Mouse (Mus musculus) NIH3T3 (cell line): ENCODE results near the gene Dynlt1f.
"Not testable (repeated sequence)": the region's sequence is repeated elsewhere in the genome, so short reads cannot be mapped to it uniquely, and the experiment has no call there.

ENCODE experiments used
- DNase-seq: peaks from one replicate; pipeline ENCODE4 v3.0.0-alpha.2; 2012; ENCODE audit warnings: low read depth

Dynlt1f gene

GRCm38 (mm10) chr17:6655567-6656281 lies at the start of gene Dynlt1f:
Gene Dynlt1f (minus strand): TSS chr17:6655900.
- peak; percentile 48 for DNase-seq

- not testable (repeated sequence) for DNase-seq
Observed at GRCm38 (mm10) chr17:6703381-6704270, 47.9 kb upstream of the Dynlt1f start.

GRCm38 (mm10) chr17:6702625-6703221 lies 47.0 kb upstream of the Dynlt1f start:
- DNase-seq: not testable (repeated sequence)

GRCm38 (mm10) chr17:6700077-6700476 lies 44.4 kb upstream of the Dynlt1f start:
- DNase-seq: not testable (repeated sequence)

GRCm38 (mm10) chr17:6699502-6699901 lies 43.8 kb upstream of the Dynlt1f start:
- DNase-seq: not testable (repeated sequence)

- DNase-seq: peak; percentile 63
Observed at GRCm38 (mm10) chr17:6697224-6697775, 41.6 kb upstream of the Dynlt1f start.

- DNase-seq: not testable (repeated sequence)
Observed at GRCm38 (mm10) chr17:6696521-6696920, 40.8 kb upstream of the Dynlt1f start.

GRCm38 (mm10) chr17:6695712-6696111 lies 40.0 kb upstream of the Dynlt1f start:
- not testable (repeated sequence) for DNase-seq

- DNase-seq: peak; percentile 76
Observed at GRCm38 (mm10) chr17:6691596-6691995, 35.9 kb upstream of the Dynlt1f start.

GRCm38 (mm10) chr17:6689344-6689743 lies 33.6 kb upstream of the Dynlt1f start:
- DNase-seq: not testable (repeated sequence)

GRCm38 (mm10) chr17:6686299-6686971 lies 30.7 kb upstream of the Dynlt1f start:
- not testable (repeated sequence) for DNase-seq

- not testable (repeated sequence) for DNase-seq
Observed at GRCm38 (mm10) chr17:6685288-6685818, 29.7 kb upstream of the Dynlt1f start.

GRCm38 (mm10) chr17:6684464-6685287 lies 29.0 kb upstream of the Dynlt1f start:
- DNase-seq: not testable (repeated sequence)

- DNase-seq: not testable (repeated sequence)
Observed at GRCm38 (mm10) chr17:6683702-6684101, 28.0 kb upstream of the Dynlt1f start.

GRCm38 (mm10) chr17:6681721-6682120 lies 26.0 kb upstream of the Dynlt1f start:
- not testable (repeated sequence) for DNase-seq

- peak; percentile 73 for DNase-seq
Observed at GRCm38 (mm10) chr17:6678063-6678462, 22.4 kb upstream of the Dynlt1f start.

- not testable (repeated sequence) for DNase-seq
Observed at GRCm38 (mm10) chr17:6674297-6674696, 18.6 kb upstream of the Dynlt1f start.

GRCm38 (mm10) chr17:6668522-6668921 lies 12.8 kb upstream of the Dynlt1f start:
- not testable (repeated sequence) for DNase-seq

GRCm38 (mm10) chr17:6665389-6665788 lies 9.7 kb upstream of the Dynlt1f start:
- DNase-seq: not testable (repeated sequence)

- DNase-seq: not testable (repeated sequence)
Observed at GRCm38 (mm10) chr17:6662840-6663239, 7.1 kb upstream of the Dynlt1f start.
